Mouse (Mus musculus) forebrain, embryonic 14.5 days (tissue): ENCODE results near the gene Met. TPM values are rescaled to one million over a fixed set of nuclear protein-coding genes. Genes with fewer than 3 reads are reported as not detected.

Experiments used
- ATAC-seq: fragments of 200-750 bp; cut with Nextera tagmentation; 2 replicates; pipeline ENCODE4 v1.8.0; 2017; ENCODE audit warnings: mild to moderate bottlenecking, moderate library complexity
- DNase-seq: peaks from one replicate; pipeline ENCODE4 v3.0.0-alpha.2; 2015; ENCODE audit warnings: low spot score
- H3K27ac ChIP-seq: fragments of 300-500 bp; sonication (generic); 2 replicates; pipeline ENCODE4 v1.5.1; 2014; ENCODE audit warnings: low read depth, mild to moderate bottlenecking, control low read depth, low read length, moderate library complexity
- H3K27me3 ChIP-seq: fragments of 300-500 bp; sonication (generic); replicated peaks from 2 replicates; pipeline ENCODE4 v1.6.1; 2014; ENCODE audit warnings: low read length, control low read depth, mixed read lengths; ENCODE audit not compliant: control insufficient read depth, insufficient read depth
- H3K36me3 ChIP-seq: fragments of 300-500 bp; sonication (generic); 2 replicates; pipeline ENCODE4 v1.6.1; 2014; ENCODE audit warnings: low read length, control low read depth; ENCODE audit not compliant: control insufficient read depth, insufficient read depth
- H3K4me1 ChIP-seq: fragments of 300-500 bp; sonication (generic); 2 replicates; pipeline ENCODE4 v1.6.1; 2014; ENCODE audit warnings: antibody characterized with exemption, low read length, control low read depth; ENCODE audit not compliant: control insufficient read depth, insufficient read depth
- H3K4me2 ChIP-seq: fragments of 300-500 bp; sonication (generic); 2 replicates; pipeline ENCODE4 v1.6.1; 2014; ENCODE audit warnings: mild to moderate bottlenecking, control low read depth, low read length
- H3K4me3 ChIP-seq: fragments of 300-500 bp; sonication (generic); 2 replicates; pipeline ENCODE4 v1.5.1; 2014; ENCODE audit warnings: low read depth, low read length, control low read depth
- H3K9ac ChIP-seq: fragments of 300-500 bp; sonication (generic); 2 replicates; pipeline ENCODE4 v1.6.1; 2014; ENCODE audit warnings: mild to moderate bottlenecking, low read length, control low read depth, moderate library complexity
- H3K9me3 ChIP-seq: fragments of 300-500 bp; sonication (generic); replicated peaks from 2 replicates; pipeline ENCODE4 v1.6.1; 2016; ENCODE audit warnings: low read length, control low read depth, mixed read lengths; ENCODE audit not compliant: control insufficient read depth
- WGBS: fragments of 180-500 bp; shearing (Covaris S2); extraction: QIAGEN DNeasy Blood & Tissue Kit; methylation state at CpG from one replicate; pipeline ENCODE4 v1.1.7; 2014; 5-methylcytosine and 5-hydroxymethylcytosine counted together
- polyA plus RNA-seq: library from polyadenylated mRNA; unstranded; fragments of >200 nt; fragmentation: Nextera tagmentation; extraction: Ambion mirVana; gene quantifications from 2 replicates; pipeline ENCODE4 v1.2.1, GENCODE M21; 2014

Met gene
- polyA plus RNA-seq, 1 experiment from 2014 or later: 0.98 TPM

DNA sequence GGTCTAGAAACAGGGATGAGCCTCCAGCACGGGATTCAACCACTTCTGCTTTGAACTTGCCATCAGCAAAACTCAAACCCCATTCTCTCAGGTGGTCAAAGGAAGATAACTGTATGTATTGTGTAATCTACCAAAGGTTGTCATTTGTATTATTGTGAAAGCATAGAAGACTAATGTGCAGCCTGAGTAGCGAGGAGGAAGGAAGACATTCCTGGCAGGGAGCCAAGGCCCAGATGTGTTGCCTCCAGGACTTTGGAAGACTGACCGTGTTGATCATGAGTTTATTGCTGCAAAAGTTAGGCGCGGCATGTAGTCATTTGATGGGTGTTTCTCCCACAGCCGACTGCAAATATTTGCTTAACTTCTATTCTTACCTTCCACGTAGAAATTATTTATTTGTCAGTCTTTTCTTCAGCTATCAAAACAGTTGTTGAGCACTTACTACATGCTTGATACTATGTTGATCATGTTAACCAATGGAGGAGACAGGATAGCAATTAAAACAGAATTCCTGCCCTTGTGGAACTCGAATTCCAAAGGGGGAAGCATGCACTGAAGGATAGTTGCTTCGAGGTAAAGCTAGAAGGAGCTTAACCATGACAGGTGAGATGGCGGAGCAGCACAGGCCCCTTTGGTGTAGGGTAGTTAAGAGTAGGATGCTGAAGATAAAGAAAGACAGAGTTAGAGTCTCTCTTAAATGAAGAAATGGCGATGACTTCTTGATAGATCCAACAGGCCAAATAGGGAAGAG lies 132.3 kb downstream of the Met start:
- no peaks in the 10 kb centered on the region; the same call in 1 of the 2 replicates for H3K9me3 ChIP-seq
- no peak overlapping the region for H3K4me2 ChIP-seq
- H3K27me3 ChIP-seq: no peaks in the 10 kb centered on the region
- DNase-seq (no peak), ATAC-seq (no peak)
- H3K9ac ChIP-seq: no peak overlapping the region
- H3K4me1 ChIP-seq: no peaks in the 10 kb centered on the region
- no peak overlapping the region for H3K27ac ChIP-seq
- no peak overlapping the region for H3K4me3 ChIP-seq
- H3K36me3 ChIP-seq: no peaks in the 10 kb centered on the region
- 85% methylated on average over 11 of the region's 11 CpGs for WGBS

DNA sequence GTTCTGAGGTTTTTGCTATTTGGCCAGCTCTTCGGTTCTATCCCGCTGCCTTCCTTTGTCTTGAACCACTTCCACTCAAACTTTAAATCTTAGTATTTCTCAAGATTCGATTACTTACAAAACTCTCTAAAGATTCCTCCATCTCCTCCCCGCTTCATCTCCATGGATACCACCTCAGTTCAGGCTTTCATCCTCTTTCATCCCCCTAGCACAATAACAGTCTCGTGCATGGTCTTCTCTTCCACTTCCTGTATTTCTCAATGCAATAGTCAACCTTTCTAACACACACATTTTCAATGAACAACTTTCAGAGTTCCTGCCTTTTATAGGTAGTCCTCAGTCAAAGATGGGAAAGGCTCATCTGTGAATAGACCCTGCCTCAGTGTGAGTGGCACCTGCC lies 135.8 kb downstream of the Met start:
- no peaks in the 10 kb centered on the region for H3K4me1 ChIP-seq
- H3K9ac ChIP-seq: no peak overlapping the region
- ATAC-seq (no peak), DNase-seq (no peak)
- no peak overlapping the region for H3K27ac ChIP-seq
- H3K36me3 ChIP-seq: no peaks in the 10 kb centered on the region
- H3K4me3 ChIP-seq: no peak overlapping the region
- WGBS: 84% methylated on average over 5 of the region's 5 CpGs
- no peak overlapping the region for H3K4me2 ChIP-seq
- no peaks in the 10 kb centered on the region for H3K27me3 ChIP-seq
- no peaks in the 10 kb centered on the region; the same call in 1 of the 2 replicates for H3K9me3 ChIP-seq

DNA sequence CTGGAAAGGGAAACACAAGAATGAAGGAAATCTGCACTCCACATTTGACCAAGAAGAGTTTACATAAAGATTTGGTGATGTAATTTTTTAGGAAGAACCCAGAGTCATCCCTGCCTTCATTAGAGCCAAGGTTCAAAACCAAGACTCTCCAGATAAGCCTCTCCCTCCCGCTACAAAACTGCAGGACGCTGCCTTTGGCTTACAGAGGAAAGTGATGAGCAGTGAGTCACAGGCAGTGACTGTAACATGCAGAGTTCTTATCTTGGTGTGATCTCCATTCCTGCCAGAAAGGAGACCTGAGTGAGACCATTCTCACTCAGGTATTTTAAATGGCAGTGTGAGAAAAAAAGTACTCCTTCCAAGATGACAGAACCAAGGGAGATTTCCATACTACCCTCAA lies 137.9 kb downstream of the Met start:
- no peak overlapping the region for H3K4me3 ChIP-seq
- ATAC-seq (no peak), DNase-seq (no peak)
- no peaks in the 10 kb centered on the region for H3K4me1 ChIP-seq
- H3K9ac ChIP-seq: no peak overlapping the region
- no peaks in the 10 kb centered on the region; the same call in 1 of the 2 replicates for H3K9me3 ChIP-seq
- no peaks in the 10 kb centered on the region for H3K27me3 ChIP-seq
- no peak overlapping the region for H3K4me2 ChIP-seq
- no peaks in the 10 kb centered on the region for H3K36me3 ChIP-seq
- WGBS: 63% methylated on average over 2 of the region's 2 CpGs
- H3K27ac ChIP-seq: no peak overlapping the region

DNA sequence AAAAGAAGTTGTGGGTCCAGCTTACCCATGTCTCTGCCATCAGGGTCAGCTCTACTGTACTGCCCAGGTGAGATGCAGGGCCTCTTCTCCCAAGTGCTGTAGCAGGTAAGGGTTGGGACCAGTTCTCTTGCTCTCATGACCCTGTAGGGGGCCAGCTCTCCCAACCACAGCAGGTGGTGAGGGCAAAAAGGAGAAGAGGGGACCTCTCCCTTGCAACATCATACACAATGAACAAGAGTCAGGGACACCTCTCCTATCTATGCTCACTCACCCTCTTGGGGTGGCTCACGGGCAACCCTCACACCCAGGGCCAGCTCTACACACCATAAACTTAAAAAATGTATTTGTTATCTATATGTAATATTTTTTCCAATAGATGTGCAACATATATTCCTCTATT lies 143.3 kb downstream of the Met start:
- Histone ChIP-seq H3K9ac (no peak overlapping the region), H3K27me3 (no peaks in the 10 kb centered on the region), H3K9me3 (no peaks in the 10 kb centered on the region), H3K4me3 (no peak overlapping the region), H3K4me1 (no peaks in the 10 kb centered on the region), H3K36me3 (no peaks in the 10 kb centered on the region), H3K4me2 (no peak overlapping the region), H3K27ac (no peak overlapping the region)
- DNase-seq (no peak), ATAC-seq (no peak)
- 90% methylated on average over 1 of the region's 1 CpGs for WGBS

DNA sequence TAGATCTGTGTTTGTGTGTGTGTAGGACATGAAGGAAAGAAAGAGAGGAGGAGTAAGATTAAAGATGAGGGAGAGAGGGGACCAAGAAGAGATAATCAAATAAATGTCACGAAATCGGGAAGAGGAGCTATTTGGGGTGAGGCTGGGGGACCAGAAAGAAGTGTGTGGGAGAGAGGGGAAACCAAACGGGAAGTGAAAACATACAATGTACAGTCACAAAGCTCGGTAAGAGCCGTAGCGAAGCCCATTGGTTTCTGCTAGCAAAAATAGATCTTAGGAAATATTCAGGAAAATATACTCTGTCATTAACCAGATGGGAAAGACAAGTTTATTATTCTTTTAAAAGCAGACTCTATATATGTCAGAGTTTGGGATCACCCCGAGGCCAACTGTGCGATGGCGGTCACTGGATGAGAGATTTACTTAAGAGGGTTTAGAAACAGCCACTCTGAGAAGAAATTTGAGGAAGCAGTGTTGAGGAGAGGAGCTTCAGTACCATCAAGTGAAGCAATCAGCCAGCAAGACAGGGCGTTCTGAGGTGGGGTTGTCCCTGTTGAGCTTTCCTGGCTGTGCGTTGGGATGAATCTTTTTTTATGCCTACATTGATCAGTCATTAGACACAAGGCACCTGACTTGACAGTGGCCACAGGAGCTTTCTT lies 147.9 kb downstream of the Met start:
- Histone ChIP-seq H3K4me1 (no peaks in the 10 kb centered on the region), H3K9ac (no peak overlapping the region), H3K27ac (no peak overlapping the region), H3K4me3 (no peak overlapping the region), H3K27me3 (no peaks in the 10 kb centered on the region), H3K36me3 (no peaks in the 10 kb centered on the region), H3K4me2 (no peak overlapping the region), H3K9me3 (no peaks in the 10 kb centered on the region)
- WGBS: 92% methylated on average over 11 of the region's 11 CpGs
- no peak for ATAC-seq
- DNase-seq: no peak

DNA sequence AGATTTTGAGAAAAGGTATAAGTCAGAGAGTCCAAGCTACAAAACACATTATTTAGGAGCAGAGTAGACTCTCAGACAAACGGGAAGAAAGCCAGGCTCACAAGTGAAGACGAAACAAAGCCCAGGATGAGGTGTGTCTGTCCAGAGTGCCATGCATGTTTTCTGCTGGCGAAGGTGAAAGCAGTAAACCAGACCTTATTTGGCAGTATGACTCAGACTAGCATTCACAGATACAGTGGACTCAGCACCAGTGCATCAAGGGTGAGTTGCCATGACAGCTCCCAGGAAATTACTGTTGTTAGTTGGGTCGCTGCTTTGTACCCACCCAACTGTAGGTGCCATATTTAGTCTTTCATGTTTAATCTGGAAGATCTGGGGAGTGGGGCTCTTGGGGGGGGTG lies 149.1 kb downstream of the Met start:
- no peak overlapping the region for H3K27ac ChIP-seq
- no peaks in the 10 kb centered on the region for H3K9me3 ChIP-seq
- 87% methylated on average over 4 of the region's 4 CpGs for WGBS
- DNase-seq (no peak), ATAC-seq (no peak)
- no peak overlapping the region for H3K4me2 ChIP-seq
- H3K9ac ChIP-seq: no peak overlapping the region
- no peak overlapping the region for H3K4me3 ChIP-seq
- H3K27me3 ChIP-seq: no peaks in the 10 kb centered on the region
- H3K36me3 ChIP-seq: no peaks in the 10 kb centered on the region
- no peaks in the 10 kb centered on the region for H3K4me1 ChIP-seq

DNA sequence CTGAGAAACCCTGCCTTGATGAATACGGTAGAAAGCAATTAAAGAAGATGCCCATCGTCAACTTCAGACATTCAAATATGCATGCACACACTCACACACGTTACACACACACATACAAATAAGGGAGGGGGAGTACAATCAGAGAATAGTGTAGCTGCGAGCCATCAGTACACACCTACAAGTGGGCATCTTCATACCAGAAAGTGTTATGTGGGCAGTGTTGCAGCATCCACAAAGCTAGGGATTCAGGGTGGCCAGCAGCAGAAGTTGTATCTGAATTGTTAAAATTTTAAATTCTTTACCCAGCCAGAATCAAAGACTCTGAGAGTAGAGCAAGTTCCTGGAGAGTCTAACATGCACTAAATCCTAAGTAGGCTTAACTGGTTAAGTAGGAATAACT lies 157.2 kb downstream of the Met start:
- no peaks in the 10 kb centered on the region for H3K4me1 ChIP-seq
- no peak overlapping the region for H3K4me2 ChIP-seq
- no peaks in the 10 kb centered on the region for H3K27me3 ChIP-seq
- ATAC-seq: no peak
- H3K36me3 ChIP-seq: no peaks in the 10 kb centered on the region
- H3K4me3 ChIP-seq: no peak overlapping the region
- H3K27ac ChIP-seq: no peak overlapping the region
- H3K9ac ChIP-seq: no peak overlapping the region
- no peak for DNase-seq
- H3K9me3 ChIP-seq: no peaks in the 10 kb centered on the region
- WGBS: 78% methylated on average over 4 of the region's 4 CpGs

DNA sequence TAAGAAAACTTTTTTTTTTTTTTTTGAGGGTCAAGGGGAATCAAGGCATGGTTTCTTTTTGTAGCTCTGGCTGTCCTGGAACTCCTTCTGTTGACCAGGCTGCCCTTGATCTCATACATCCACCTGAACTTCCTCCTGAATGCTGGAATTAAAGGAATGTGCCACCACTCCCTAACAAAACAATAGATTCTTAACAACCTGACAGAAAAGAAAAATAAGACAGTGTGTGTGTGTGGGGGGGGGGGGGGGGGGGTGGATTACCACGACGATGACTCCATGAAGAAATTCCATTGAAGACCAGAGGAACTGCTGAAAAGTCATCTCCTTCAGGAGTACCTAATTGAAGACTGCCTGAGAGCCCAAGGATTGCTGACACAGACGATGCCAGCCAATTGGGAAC lies 157.8 kb downstream of the Met start:
- Histone ChIP-seq H3K4me3 (no peak overlapping the region), H3K27me3 (no peaks in the 10 kb centered on the region), H3K9ac (no peak overlapping the region), H3K36me3 (no peaks in the 10 kb centered on the region), H3K4me2 (no peak overlapping the region), H3K27ac (no peak overlapping the region), H3K4me1 (no peaks in the 10 kb centered on the region), H3K9me3 (no peaks in the 10 kb centered on the region)
- no peak for DNase-seq
- 73% methylated on average over 3 of the region's 3 CpGs for WGBS
- no peak for ATAC-seq
